Mouse (Mus musculus) thymus, adult 2 months (tissue): ENCODE data around the gene Chd9.

ENCODE experiments used
- CTCF ChIP-seq: fragments of 200-500 bp; IDR thresholded peaks from 2 replicates; pipeline ENCODE4 v1.5.1; 2012; ENCODE audit warnings: mild to moderate bottlenecking, control low read depth, low read length, moderate library complexity, borderline replicate concordance; ENCODE audit not compliant: control insufficient read depth, poor library complexity, insufficient read depth; ENCODE audit errors: extremely low read depth
- POLR2A ChIP-seq: fragments of 200-500 bp; IDR thresholded peaks from 2 replicates; pipeline ENCODE4 v1.6.1; 2012; ENCODE audit warnings: mild to moderate bottlenecking, low read length, control low read depth, moderate library complexity; ENCODE audit not compliant: control insufficient read depth, poor library complexity, insufficient read depth; ENCODE audit errors: extremely low read depth

DNA sequence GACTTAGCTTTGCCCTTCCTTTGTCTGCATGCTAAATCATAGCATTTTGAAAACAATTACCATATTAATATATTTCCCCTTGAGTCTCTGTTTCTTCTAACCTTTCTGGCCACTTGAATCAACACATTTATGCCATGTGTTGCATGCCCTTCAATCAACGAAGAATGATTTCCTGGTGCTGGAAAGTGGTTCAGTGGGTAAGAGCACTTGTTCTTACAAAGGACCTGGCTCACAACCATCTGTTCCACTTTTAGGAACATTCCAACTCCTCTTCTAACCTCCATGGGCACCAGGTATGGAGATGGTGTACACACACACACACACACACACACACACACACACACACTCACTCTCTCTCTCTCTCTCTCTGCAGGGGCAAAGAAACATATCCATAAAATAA, 210.5 kb downstream of the Chd9 start:
- TF ChIP-seq CTCF (no peak), POLR2A (no peak)
